Mouse (Mus musculus) myocyte (in vitro differentiated cells): ENCODE data around the gene Mat2a.

Source experiments
- CEBPB ChIP-seq: IDR thresholded peaks from 2 replicates; pipeline ENCODE4 v1.6.1; 2011; ENCODE audit warnings: mild to moderate bottlenecking, moderate library complexity; ENCODE audit not compliant: poor library complexity, insufficient read depth, severe bottlenecking
- MAX ChIP-seq: IDR thresholded peaks from one replicate; pipeline ENCODE4 v1.6.1; 2011; ENCODE audit warnings: low read depth, mild to moderate bottlenecking, control low read depth
- MYOD1 ChIP-seq, 3 experiments: IDR thresholded peaks; one replicate each; pipeline ENCODE4 v1.6.1; 2011; ENCODE audit warnings: control low read depth in 2 of 3, low read depth in 2 of 3, mild to moderate bottlenecking in 2 of 3, moderate library complexity in 1 of 3; ENCODE audit not compliant: insufficient read length in 2 of 3, control insufficient read depth in 1 of 3
- MYOG ChIP-seq, 3 experiments: IDR thresholded peaks; one replicate each; pipeline ENCODE4 v1.6.1; 2011; ENCODE audit warnings: control low read depth in 2 of 3, low read depth in 2 of 3, mild to moderate bottlenecking in 2 of 3; ENCODE audit not compliant: insufficient read length in 2 of 3, control insufficient read depth in 1 of 3, insufficient read depth in 1 of 3
- POLR2A ChIP-seq: IDR thresholded peaks from one replicate; pipeline ENCODE4 v1.6.1; 2011; ENCODE audit warnings: low read depth, mild to moderate bottlenecking, control low read depth, moderate library complexity; ENCODE audit not compliant: insufficient read length
- SRF ChIP-seq: IDR thresholded peaks from one replicate; pipeline ENCODE4 v1.6.1; 2011; ENCODE audit warnings: low read depth; ENCODE audit not compliant: control insufficient read depth, insufficient read length
- TCF12 ChIP-seq: IDR thresholded peaks from one replicate; pipeline ENCODE4 v1.6.1; 2011; ENCODE audit warnings: mild to moderate bottlenecking, control low read depth; ENCODE audit not compliant: poor library complexity, insufficient read depth, severe bottlenecking
- USF1 ChIP-seq: IDR thresholded peaks from one replicate; pipeline ENCODE4 v1.6.1; 2011; ENCODE audit warnings: low read depth, mild to moderate bottlenecking, control low read depth, moderate library complexity

GRCm38 (mm10) chr6:72419806-72420205 is 19.6 kb downstream of the Mat2a start:
- TF ChIP-seq POLR2A (no peak), MAX (no peak), MYOD1 (IDR thresholded peaks at IDR 0.05; ENCODE audit: control insufficient read depth in 1 of 3, insufficient read length in 2 of 3, low read depth in 2 of 3) (no peak), SRF (no peak), TCF12 (no peak), MYOG (IDR thresholded peaks at IDR 0.05; ENCODE audit: control insufficient read depth in 1 of 3, insufficient read depth in 1 of 3, insufficient read length in 2 of 3, low read depth in 2 of 3) (no peak), CEBPB (no peak), USF1 (no peak)
